Mouse (Mus musculus): ENCODE measurements at regions not wholly inside any gene's neighbourhood (a gene's known extent, or its start where the extent isn't known, plus 50 kb on each side); places are given as distances from the start of the nearest gene placed in this dataset.
"Not testable (repeated sequence)": the region's sequence is repeated elsewhere in the genome, so short reads cannot be mapped to it uniquely, and the experiment has no call there.

DNA sequence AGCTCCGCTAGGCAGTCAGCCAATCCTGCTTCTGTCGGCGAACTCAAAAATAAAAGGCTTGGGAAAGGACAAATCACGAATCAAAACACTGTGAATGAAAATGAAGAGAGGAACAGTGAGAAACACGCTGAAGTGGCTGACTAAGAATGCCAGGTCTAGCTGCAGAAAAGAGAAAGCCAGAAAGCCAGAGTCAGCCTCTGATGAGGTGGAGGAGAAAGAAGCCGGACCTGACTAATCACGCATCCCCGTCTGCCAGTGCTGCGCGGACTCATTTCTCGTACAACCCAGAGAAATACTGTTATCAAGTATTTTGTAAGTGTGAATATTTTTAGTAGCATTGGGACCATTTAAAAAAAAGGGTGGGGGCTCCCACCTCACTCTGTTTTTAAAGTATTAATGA lies 201.6 kb downstream of the Wdr20rt start:
- H3K36me3 ChIP-seq = no peaks in the 10 kb centered on the region
- 0 out of 2 replicates have a peak, but pooled peaks cover 6% of the 10 kb centered on the region for H3K4me1 ChIP-seq (replicated peaks)
- no peak overlapping the region for H3K4me2 ChIP-seq
- no peaks in the 10 kb centered on the region for H3K27me3 ChIP-seq
- no peak overlapping the region for H3K27ac ChIP-seq (replicated peaks)
- WGBS = 88% methylated on average over 11 of the region's 11 CpGs
- ATAC-seq (ENCODE audit: low read depth) = no peak
- no peak overlapping the region for H3K4me3 ChIP-seq
- no peaks in the 10 kb centered on the region for H3K9me3 ChIP-seq
- no peak overlapping the region for H3K9ac ChIP-seq

DNA sequence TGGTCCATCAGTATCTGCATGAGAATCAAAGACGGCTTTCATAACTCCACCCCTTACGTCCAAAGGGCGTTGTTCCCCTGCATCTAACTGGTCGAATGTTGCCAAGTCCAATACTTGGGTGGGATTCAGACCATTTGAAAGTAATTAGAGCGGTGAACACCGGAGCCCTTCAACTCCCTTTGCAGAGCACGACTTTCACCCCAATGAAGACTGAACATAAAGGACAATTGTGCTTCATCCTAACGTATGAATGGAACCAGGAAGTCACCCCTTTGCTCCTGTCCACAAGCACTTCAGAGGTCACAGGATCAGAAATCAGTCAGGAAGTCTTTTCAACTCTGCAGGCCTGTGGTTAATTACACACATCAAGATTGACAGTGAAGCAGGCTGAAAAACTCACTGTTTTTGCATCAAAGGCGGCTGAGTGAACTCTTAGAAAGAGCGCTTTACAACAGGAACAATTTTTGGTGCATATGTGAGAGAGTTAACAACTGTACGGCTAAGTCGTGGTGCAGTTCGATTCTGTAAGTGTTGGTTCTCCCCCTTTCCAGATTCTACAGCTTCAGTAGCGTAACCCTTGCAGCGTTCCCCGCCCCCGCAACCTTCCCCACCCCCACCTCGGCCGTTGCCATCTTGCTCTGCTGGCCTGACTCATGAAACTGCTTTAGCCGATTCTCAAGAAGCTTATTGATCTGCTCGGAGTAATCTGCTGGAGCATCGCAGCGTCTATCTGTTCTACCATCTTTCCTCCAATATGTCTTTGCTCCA lies 203.1 kb downstream of the Wdr20rt start:
- peak overlapping the region; percentile 36 for H3K4me2 ChIP-seq
- no peaks in the 10 kb centered on the region for H3K9me3 ChIP-seq
- H3K36me3 ChIP-seq = no peaks in the 10 kb centered on the region
- 47% methylated on average over 23 of the region's 23 CpGs for WGBS
- peak; percentile 74 for ATAC-seq (ENCODE audit: low read depth)
- H3K4me3 ChIP-seq = peak overlapping the region; percentile 8
- H3K9ac ChIP-seq = no peak overlapping the region
- no peaks in the 10 kb centered on the region for H3K27me3 ChIP-seq
- 0 out of 2 replicates have a peak overlapping the region, but pooled peaks have one; percentile 5 for H3K27ac ChIP-seq (replicated peaks)
- H3K4me1 ChIP-seq (replicated peaks) = 0 out of 2 replicates have a peak, but pooled peaks cover 6% of the 10 kb centered on the region

- Histone ChIP-seq H3K4me1 (replicated peaks) (no peaks in the 10 kb centered on the region), H3K27me3 (no peaks in the 10 kb centered on the region), H3K9me3 (no peaks in the 10 kb centered on the region), H3K27ac (replicated peaks) (no peak overlapping the region), H3K9ac (no peak overlapping the region), H3K4me3 (no peak overlapping the region), H3K4me2 (no peak overlapping the region), H3K36me3 (no peaks in the 10 kb centered on the region)
- no peak for ATAC-seq (ENCODE audit: low read depth)
- 87% methylated on average over 4 of the region's 4 CpGs for WGBS
Measured at GRCm38 (mm10) chr12:65450845-65451244, 225.5 kb downstream of the Wdr20rt start.

- no peaks in the 10 kb centered on the region for H3K9me3 ChIP-seq
- no peaks in the 10 kb centered on the region for H3K4me1 ChIP-seq (replicated peaks)
- H3K9ac ChIP-seq = no peak overlapping the region
- no peaks in the 10 kb centered on the region for H3K27me3 ChIP-seq
- H3K4me2 ChIP-seq = no peak overlapping the region
- no peak overlapping the region for H3K27ac ChIP-seq (replicated peaks)
- no peak for ATAC-seq (ENCODE audit: low read depth)
- no peak overlapping the region for H3K4me3 ChIP-seq
- 90% methylated on average over 3 of the region's 3 CpGs for WGBS
- H3K36me3 ChIP-seq = no peaks in the 10 kb centered on the region
Measured at GRCm38 (mm10) chr12:65455683-65456082, 230.4 kb downstream of the Wdr20rt start.

- H3K9ac ChIP-seq = no peak overlapping the region
- no peaks in the 10 kb centered on the region for H3K27me3 ChIP-seq
- 72% methylated on average over 3 of the region's 3 CpGs for WGBS
- no peak for ATAC-seq (ENCODE audit: low read depth)
- H3K9me3 ChIP-seq = no peaks in the 10 kb centered on the region
- no peak overlapping the region for H3K27ac ChIP-seq (replicated peaks)
- no peaks in the 10 kb centered on the region for H3K36me3 ChIP-seq
- no peak overlapping the region for H3K4me3 ChIP-seq
- H3K4me2 ChIP-seq = no peak overlapping the region
- no peaks in the 10 kb centered on the region for H3K4me1 ChIP-seq (replicated peaks)
Measured at GRCm38 (mm10) chr12:65456956-65457355, 231.6 kb downstream of the Wdr20rt start.

DNA sequence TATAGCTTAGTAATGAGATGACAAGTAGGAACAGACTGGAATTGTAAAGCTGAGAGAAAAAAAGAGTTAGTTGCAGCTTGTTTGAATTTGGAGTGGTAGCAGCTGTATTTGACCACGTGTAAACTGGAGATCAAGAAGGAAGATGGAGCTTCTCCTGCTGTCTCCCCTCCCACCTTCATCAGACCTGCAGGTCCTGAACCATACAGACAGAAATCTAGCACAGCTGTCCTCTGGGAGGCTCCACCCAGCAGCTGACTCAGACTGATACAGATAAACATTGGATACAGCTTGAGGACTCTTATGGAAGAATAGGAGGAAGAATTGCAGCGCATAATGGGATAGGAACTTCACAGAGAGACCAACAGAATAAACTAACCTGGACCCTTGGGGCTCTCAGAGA lies 238.9 kb downstream of the Wdr20rt start:
- Histone ChIP-seq H3K36me3 (no peaks in the 10 kb centered on the region), H3K4me2 (no peak overlapping the region), H3K27me3 (no peaks in the 10 kb centered on the region), H3K9ac (no peak overlapping the region), H3K27ac (replicated peaks) (no peak overlapping the region), H3K4me3 (no peak overlapping the region), H3K9me3 (no peaks in the 10 kb centered on the region), H3K4me1 (replicated peaks) (no peaks in the 10 kb centered on the region)
- 72% methylated on average over 2 of the region's 2 CpGs for WGBS
- ATAC-seq (ENCODE audit: low read depth) = no peak

DNA sequence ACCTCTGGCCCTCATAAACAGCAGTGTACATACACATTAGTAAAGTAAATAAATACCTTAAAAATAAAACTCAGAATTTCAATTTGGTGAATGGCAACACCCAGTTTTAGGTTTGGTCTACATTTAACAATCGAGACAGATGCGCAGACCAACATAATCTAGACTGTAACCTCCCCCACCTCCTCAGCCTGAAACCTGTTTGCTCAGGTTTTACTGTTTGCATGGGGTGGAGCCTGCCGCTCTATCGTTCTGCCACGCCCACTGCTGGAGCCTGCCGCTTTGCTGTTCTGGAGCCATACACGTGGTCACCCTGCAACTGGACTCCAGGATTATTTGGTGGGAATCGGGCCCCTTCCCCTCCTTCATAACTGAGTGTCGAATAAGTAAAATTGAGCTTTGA lies 253.4 kb downstream of the Wdr20rt start:
- H3K4me2 ChIP-seq; H3K4me1 ChIP-seq (replicated peaks); H3K4me3 ChIP-seq; H3K9me3 ChIP-seq; H3K36me3 ChIP-seq; H3K9ac ChIP-seq; H3K27ac ChIP-seq (replicated peaks); ATAC-seq (ENCODE audit: low read depth); H3K27me3 ChIP-seq: not testable (repeated sequence)
- WGBS = 57% methylated on average over 9 of the region's 9 CpGs

DNA sequence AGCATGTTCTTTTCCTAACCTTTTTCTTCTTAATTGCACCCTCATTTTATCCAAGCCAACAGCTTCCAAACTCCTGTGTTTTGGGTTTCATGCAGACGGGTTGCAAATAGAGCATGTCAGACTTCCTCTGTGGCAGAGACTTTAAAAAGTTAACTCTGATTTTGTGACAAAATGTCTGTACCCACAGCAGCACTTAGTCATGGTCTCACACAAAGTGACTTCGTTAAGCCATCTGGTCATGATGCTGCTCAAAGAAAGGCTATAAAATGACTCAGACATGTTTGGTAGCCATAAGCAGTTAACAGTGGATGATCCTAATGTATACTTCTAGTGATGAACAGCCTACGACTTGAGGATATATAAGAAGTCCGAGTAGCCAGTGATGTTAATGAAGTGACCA lies 255.5 kb downstream of the Wdr20rt start:
- Histone ChIP-seq H3K36me3 (no peaks in the 10 kb centered on the region), H3K4me2 (no peak overlapping the region), H3K9me3 (no peaks in the 10 kb centered on the region), H3K9ac (no peak overlapping the region), H3K27ac (replicated peaks) (no peak overlapping the region), H3K4me3 (no peak overlapping the region), H3K27me3 (no peaks in the 10 kb centered on the region), H3K4me1 (replicated peaks) (no peaks in the 10 kb centered on the region)
- 79% methylated on average over 4 of the region's 4 CpGs for WGBS
- ATAC-seq (ENCODE audit: low read depth) = no peak

- peaks cover 4% of the 10 kb centered on the region; the same call in 1 of the 2 replicates for H3K9me3 ChIP-seq
- no peak overlapping the region for H3K9ac ChIP-seq
- no peak overlapping the region for H3K4me2 ChIP-seq
- no peaks in the 10 kb centered on the region for H3K36me3 ChIP-seq
- no peak overlapping the region for H3K27ac ChIP-seq (replicated peaks)
- 60% methylated on average over 2 of the region's 2 CpGs for WGBS
- H3K4me3 ChIP-seq = no peak overlapping the region
- H3K4me1 ChIP-seq (replicated peaks) = no peaks in the 10 kb centered on the region
- ATAC-seq (ENCODE audit: low read depth) = no peak
- no peaks in the 10 kb centered on the region for H3K27me3 ChIP-seq
Measured at GRCm38 (mm10) chr12:65491092-65491491, 265.8 kb downstream of the Wdr20rt start.

DNA sequence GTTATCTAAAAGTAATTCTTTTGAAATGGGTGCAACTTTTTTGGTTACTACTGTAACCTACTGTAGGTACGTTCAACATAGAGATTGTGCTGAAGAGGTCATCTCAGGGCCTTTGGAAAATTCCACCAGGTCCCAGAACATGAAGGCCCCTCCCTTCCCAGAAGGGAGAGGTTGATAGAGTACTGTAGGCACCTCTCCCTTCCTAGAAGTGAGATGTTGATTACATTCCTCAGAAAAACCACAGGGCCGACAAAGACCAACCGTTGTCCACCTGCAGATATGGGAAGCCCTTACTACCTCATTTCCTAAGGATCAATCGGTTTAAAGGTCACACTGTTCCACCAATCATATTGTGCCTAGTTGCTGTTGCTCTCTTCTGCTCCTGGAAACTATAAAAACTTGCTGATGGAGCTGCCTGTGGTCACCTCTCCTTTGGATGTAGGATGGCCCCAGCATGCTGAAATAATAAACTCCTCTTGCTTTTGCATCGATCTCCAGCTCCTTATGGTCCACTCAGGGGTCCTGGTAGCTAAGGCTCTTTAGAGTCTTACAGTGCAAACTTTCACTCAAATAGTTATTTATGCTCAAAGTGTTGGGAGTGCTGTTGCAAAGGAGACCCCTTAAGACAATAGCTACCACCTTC lies 269.2 kb downstream of the Wdr20rt start:
- Histone ChIP-seq H3K27me3 (no peaks in the 10 kb centered on the region), H3K4me2 (no peak overlapping the region), H3K9ac (no peak overlapping the region), H3K4me1 (replicated peaks) (0 out of 2 replicates have a peak, but pooled peaks cover 5% of the 10 kb centered on the region), H3K36me3 (no peaks in the 10 kb centered on the region), H3K27ac (replicated peaks) (no peak overlapping the region), H3K9me3 (peaks cover 4% of the 10 kb centered on the region; the same call in 1 of the 2 replicates), H3K4me3 (no peak overlapping the region)
- 86% methylated on average over 5 of the region's 5 CpGs for WGBS
- ATAC-seq (ENCODE audit: low read depth) = no peak

DNA sequence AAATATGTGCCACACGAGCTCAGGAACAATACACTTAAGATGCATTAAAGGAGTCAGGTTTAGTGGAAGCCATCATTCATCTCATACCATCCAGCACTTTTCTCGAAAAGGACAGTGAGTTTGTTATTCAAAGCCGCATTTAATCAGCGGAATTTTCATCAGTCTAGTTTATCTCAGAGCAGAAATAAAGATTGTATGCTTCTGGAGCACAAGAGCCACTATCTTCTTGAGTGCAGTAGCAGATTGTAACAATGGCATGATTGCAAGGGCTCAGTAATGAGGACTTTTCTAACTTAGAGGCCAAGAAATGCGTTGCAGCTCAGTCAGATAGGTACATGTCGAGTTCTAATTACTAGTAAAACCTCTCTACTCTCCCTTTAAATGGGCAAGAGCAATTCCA lies 271.3 kb downstream of the Wdr20rt start:
- no peaks in the 10 kb centered on the region for H3K36me3 ChIP-seq
- H3K9me3 ChIP-seq = peaks cover 4% of the 10 kb centered on the region; the same call in 1 of the 2 replicates
- H3K4me2 ChIP-seq = no peak overlapping the region
- H3K27me3 ChIP-seq = no peaks in the 10 kb centered on the region
- H3K9ac ChIP-seq = no peak overlapping the region
- ATAC-seq (ENCODE audit: low read depth) = no peak
- no peak overlapping the region for H3K4me3 ChIP-seq
- WGBS = 68% methylated on average over 6 of the region's 6 CpGs
- H3K27ac ChIP-seq (replicated peaks) = no peak overlapping the region
- H3K4me1 ChIP-seq (replicated peaks) = 0 out of 2 replicates have a peak, but pooled peaks cover 5% of the 10 kb centered on the region

DNA sequence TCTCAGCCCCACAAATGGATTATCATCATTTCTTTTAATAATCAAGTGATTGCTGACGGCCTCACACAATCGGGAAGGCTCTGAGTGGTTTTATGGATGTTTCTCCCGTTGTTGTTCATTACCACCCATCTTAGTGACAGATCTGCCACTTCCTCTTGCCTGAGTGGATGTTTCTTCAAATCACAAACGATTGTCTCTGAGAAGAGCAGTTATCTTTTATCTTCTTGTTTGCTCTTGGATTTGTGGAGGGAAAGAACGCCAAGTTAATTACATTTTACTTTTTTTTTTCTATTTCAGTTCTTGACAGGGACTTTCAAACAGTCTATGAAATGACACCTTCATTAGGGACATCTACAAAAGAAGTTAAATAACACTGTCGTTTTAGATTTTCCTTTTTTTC lies 272.3 kb downstream of the Wdr20rt start:
- H3K36me3 ChIP-seq = no peaks in the 10 kb centered on the region
- no peak for ATAC-seq (ENCODE audit: low read depth)
- H3K27me3 ChIP-seq = no peaks in the 10 kb centered on the region
- no peak overlapping the region for H3K9ac ChIP-seq
- H3K4me3 ChIP-seq = no peak overlapping the region
- peaks cover 4% of the 10 kb centered on the region; the same call in 1 of the 2 replicates for H3K9me3 ChIP-seq
- H3K4me1 ChIP-seq (replicated peaks) = 0 out of 2 replicates have a peak, but pooled peaks cover 5% of the 10 kb centered on the region
- H3K4me2 ChIP-seq = no peak overlapping the region
- 0 out of 2 replicates have a peak overlapping the region, but pooled peaks have one; percentile 38 for H3K27ac ChIP-seq (replicated peaks)
- WGBS = 64% methylated on average over 6 of the region's 6 CpGs

All from neural tube, embryonic 13.5 days (tissue).